Mouse (Mus musculus) MEL (cell line): ENCODE results near the gene Plcg2. TPM values are rescaled to one million over a fixed set of nuclear protein-coding genes. Genes with fewer than 3 reads are reported as not detected.

Source experiments
- DNase-seq: peaks from one replicate; pipeline ENCODE4 v3.0.0; 2011; ENCODE audit warnings: low read depth, low spot score
- H3K27ac ChIP-seq: 2 replicates; pipeline ENCODE4 v1.5.1; 2012; ENCODE audit warnings: low read depth, mild to moderate bottlenecking, control low read depth, low read length, moderate library complexity; ENCODE audit not compliant: control insufficient read depth
- H3K27me3 ChIP-seq, 2 experiments: fragments of 150-350 bp in 1 of 2; sonication (generic) in 1 of 2; 2 replicates each; pipeline ENCODE4 v1.6.1; 2012; ENCODE audit warnings: low read length in 2 of 2, mild to moderate bottlenecking in 2 of 2, improper control_type of control experiment in 1 of 2, moderate library complexity in 1 of 2; ENCODE audit not compliant: insufficient read depth in 2 of 2, control insufficient read depth in 1 of 2
- H3K36me3 ChIP-seq, 2 experiments: 2 replicates each; pipeline ENCODE4 v1.6.1; 2012 to 2014; ENCODE audit warnings: low read length in 2 of 2, improper control_type of control experiment in 1 of 2, inconsistent platforms in 1 of 2, mild to moderate bottlenecking in 1 of 2; ENCODE audit not compliant: insufficient read depth in 2 of 2, control insufficient read depth in 1 of 2
- H3K4me1 ChIP-seq, 2 experiments: fragments of 150-350 bp in 1 of 2; sonication (generic) in 1 of 2; 2 replicates each; pipeline ENCODE4 v1.6.1; 2012; ENCODE audit warnings: low read length in 2 of 2, improper control_type of control experiment in 1 of 2, mild to moderate bottlenecking in 1 of 2; ENCODE audit not compliant: insufficient read depth in 2 of 2, control insufficient read depth in 1 of 2
- H3K4me3 ChIP-seq, 2 experiments: fragments of 150-350 bp in 1 of 2; sonication (generic) in 1 of 2; 2 replicates each; pipeline ENCODE4 v1.5.1; 2012; ENCODE audit warnings: low read depth in 2 of 2, low read length in 2 of 2, mild to moderate bottlenecking in 2 of 2, moderate library complexity in 2 of 2, control low read depth in 1 of 2, improper control_type of control experiment in 1 of 2; ENCODE audit not compliant: control insufficient read depth in 1 of 2, insufficient read depth in 1 of 2
- H3K79me2 ChIP-seq: 2 replicates; pipeline ENCODE4 v1.6.1; 2012; ENCODE audit warnings: mild to moderate bottlenecking, low read length, moderate library complexity; ENCODE audit not compliant: control insufficient read depth, poor library complexity, insufficient read depth
- H3K9ac ChIP-seq: 2 replicates; pipeline ENCODE4 v1.6.1; 2012; ENCODE audit warnings: low read depth, mild to moderate bottlenecking, control low read depth, low read length, moderate library complexity; ENCODE audit not compliant: control insufficient read depth, poor library complexity, severe bottlenecking
- H3K9me3 ChIP-seq: fragments of 150-350 bp; sonication (generic); replicated peaks from 2 replicates; pipeline ENCODE4 v1.6.1; 2012; ENCODE audit warnings: mild to moderate bottlenecking, low read length, improper control_type of control experiment, moderate library complexity; ENCODE audit not compliant: insufficient read depth
- BHLHE40 ChIP-seq: IDR thresholded peaks from 2 replicates; pipeline ENCODE4 v1.6.1; 2012; ENCODE audit warnings: low read depth, mild to moderate bottlenecking, inconsistent platforms, low read length, improper control_type of control experiment, borderline replicate concordance
- CHD1 ChIP-seq: IDR thresholded peaks from 2 replicates; pipeline ENCODE4 v1.6.1; 2012; ENCODE audit warnings: low read depth, mild to moderate bottlenecking, inconsistent platforms, low read length, improper control_type of control experiment
- CTCF ChIP-seq, 3 experiments: IDR thresholded peaks in 2 of 3; conservative IDR thresholded peaks in 1 of 3; 2 replicates each; pipeline ENCODE4 v1.5.1; 2011 to 2012; ENCODE audit warnings: low read length in 3 of 3, low read depth in 2 of 3, mild to moderate bottlenecking in 2 of 3, improper control_type of control experiment in 1 of 3, inconsistent platforms in 1 of 3, mixed read lengths in 1 of 3, moderate library complexity in 1 of 3; ENCODE audit not compliant: control insufficient read depth in 1 of 3, insufficient read depth in 1 of 3, poor library complexity in 1 of 3, severe bottlenecking in 1 of 3
- E2F4 ChIP-seq: IDR thresholded peaks from 2 replicates; pipeline ENCODE4 v1.6.1; 2011; ENCODE audit warnings: low read depth, low read length, improper control_type of control experiment, borderline replicate concordance
- ELF1 ChIP-seq: IDR thresholded peaks from 2 replicates; pipeline ENCODE4 v1.6.1; 2014; ENCODE audit warnings: low read depth, mild to moderate bottlenecking, inconsistent platforms, low read length, improper control_type of control experiment, moderate library complexity
- EP300 ChIP-seq, 2 experiments: IDR thresholded peaks; 2 replicates each; pipeline ENCODE4 v1.6.1; 2011; ENCODE audit warnings: improper control_type of control experiment in 2 of 2, low read length in 2 of 2, low read depth in 1 of 2, mild to moderate bottlenecking in 1 of 2
- ETS1 ChIP-seq: IDR thresholded peaks from 2 replicates; pipeline ENCODE4 v1.6.1; 2012; ENCODE audit warnings: low read depth, mild to moderate bottlenecking, inconsistent platforms, low read length, improper control_type of control experiment, moderate library complexity
- GABPA ChIP-seq: IDR thresholded peaks from 2 replicates; pipeline ENCODE4 v1.6.1; 2012; ENCODE audit warnings: low read depth, mild to moderate bottlenecking, inconsistent platforms, low read length, improper control_type of control experiment, moderate library complexity
- GATA1 ChIP-seq: IDR thresholded peaks from 2 replicates; pipeline ENCODE4 v1.6.1; 2011; ENCODE audit warnings: low read depth, low read length, improper control_type of control experiment
- HCFC1 ChIP-seq: IDR thresholded peaks from 2 replicates; pipeline ENCODE4 v1.6.1; 2012; ENCODE audit warnings: low read depth, mild to moderate bottlenecking, inconsistent platforms, low read length, improper control_type of control experiment, moderate library complexity
- JUND ChIP-seq: IDR thresholded peaks from 2 replicates; pipeline ENCODE4 v1.6.1; 2011; ENCODE audit warnings: low read depth, mild to moderate bottlenecking, improper control_type of control experiment, low read length
- KAT2A ChIP-seq: conservative IDR thresholded peaks from 2 replicates; pipeline ENCODE4 v1.6.1; 2012; ENCODE audit warnings: low read depth, low read length, improper control_type of control experiment, inconsistent platforms
- MAX ChIP-seq: IDR thresholded peaks from 2 replicates; pipeline ENCODE4 v1.6.1; 2011; ENCODE audit warnings: low read length, improper control_type of control experiment
- MAZ ChIP-seq: IDR thresholded peaks from 2 replicates; pipeline ENCODE4 v1.6.1; 2012; ENCODE audit warnings: low read depth, mild to moderate bottlenecking, inconsistent platforms, low read length, improper control_type of control experiment
- MEF2A ChIP-seq: IDR thresholded peaks from 2 replicates; pipeline ENCODE4 v1.6.1; 2014; ENCODE audit warnings: low read depth, mild to moderate bottlenecking, inconsistent platforms, low read length, improper control_type of control experiment; ENCODE audit not compliant: poor library complexity, insufficient replicate concordance, severe bottlenecking; ENCODE audit errors: extremely low read depth
- MYB ChIP-seq: IDR thresholded peaks from 2 replicates; pipeline ENCODE4 v1.6.1; 2011; ENCODE audit warnings: mild to moderate bottlenecking, low read depth, low read length, improper control_type of control experiment
- NRF1 ChIP-seq: IDR thresholded peaks from 2 replicates; pipeline ENCODE4 v1.6.1; 2014; ENCODE audit warnings: low read depth, mild to moderate bottlenecking, inconsistent platforms, low read length, improper control_type of control experiment, moderate library complexity; ENCODE audit not compliant: poor library complexity, insufficient read depth, severe bottlenecking
- POLR2A ChIP-seq, 2 experiments: IDR thresholded peaks; 2 replicates each; pipeline ENCODE4 v1.6.1; 2011 to 2012; ENCODE audit warnings: low read length in 2 of 2, mild to moderate bottlenecking in 2 of 2, control low read depth in 1 of 2, improper control_type of control experiment in 1 of 2, low read depth in 1 of 2, moderate library complexity in 1 of 2; ENCODE audit not compliant: control insufficient read depth in 1 of 2, insufficient read depth in 1 of 2, poor library complexity in 1 of 2
- POLR2AphosphoS2 ChIP-seq: IDR thresholded peaks from 2 replicates; pipeline ENCODE4 v1.6.1; 2011; ENCODE audit warnings: low read length, improper control_type of control experiment
- POLR2AphosphoS5 ChIP-seq: IDR thresholded peaks from 2 replicates; pipeline ENCODE4 v1.6.1; 2012; ENCODE audit warnings: low read depth, borderline replicate concordance, mild to moderate bottlenecking, inconsistent platforms, low read length, moderate library complexity, mixed read lengths
- RAD21 ChIP-seq: IDR thresholded peaks from 2 replicates; pipeline ENCODE4 v1.6.1; 2011; ENCODE audit warnings: mild to moderate bottlenecking, low read depth, low read length, improper control_type of control experiment
- RCOR1 ChIP-seq: IDR thresholded peaks from 2 replicates; pipeline ENCODE4 v1.6.1; 2012; ENCODE audit warnings: low read depth, mild to moderate bottlenecking, inconsistent platforms, low read length, improper control_type of control experiment
- SIN3A ChIP-seq: IDR thresholded peaks from 2 replicates; pipeline ENCODE4 v1.6.1; 2012; ENCODE audit warnings: low read length, improper control_type of control experiment, inconsistent platforms
- SMC3 ChIP-seq: IDR thresholded peaks from 2 replicates; pipeline ENCODE4 v1.6.1; 2011; ENCODE audit warnings: low read depth, low read length, improper control_type of control experiment
- TAL1 ChIP-seq: IDR thresholded peaks from 2 replicates; pipeline ENCODE4 v1.6.1; 2012; ENCODE audit warnings: mild to moderate bottlenecking, inconsistent platforms, low read length, moderate library complexity, mixed read lengths
- TBP ChIP-seq: IDR thresholded peaks from 2 replicates; pipeline ENCODE4 v1.8.0; 2011; ENCODE audit warnings: low read depth, low read length, improper control_type of control experiment
- TCF12 ChIP-seq: IDR thresholded peaks from 2 replicates; pipeline ENCODE4 v1.6.1; 2014; ENCODE audit warnings: low read depth, mild to moderate bottlenecking, inconsistent platforms, low read length, improper control_type of control experiment, moderate library complexity
- UBTF ChIP-seq: IDR thresholded peaks from 2 replicates; pipeline ENCODE4 v1.6.1; 2012; ENCODE audit warnings: low read depth, mild to moderate bottlenecking, inconsistent platforms, low read length, improper control_type of control experiment, moderate library complexity, borderline replicate concordance; ENCODE audit not compliant: insufficient read depth
- USF1 ChIP-seq: IDR thresholded peaks from 2 replicates; pipeline ENCODE4 v1.6.1; 2014; ENCODE audit warnings: low read depth, mild to moderate bottlenecking, inconsistent platforms, low read length, improper control_type of control experiment, moderate library complexity
- USF2 ChIP-seq, 2 experiments: IDR thresholded peaks; 2 replicates each; pipeline ENCODE4 v1.6.1; 2011 to 2012; ENCODE audit warnings: improper control_type of control experiment in 2 of 2, low read length in 2 of 2, borderline replicate concordance in 1 of 2, inconsistent platforms in 1 of 2, low read depth in 1 of 2, mild to moderate bottlenecking in 1 of 2; ENCODE audit not compliant: insufficient read depth in 1 of 2
- ZC3H11A ChIP-seq: IDR thresholded peaks from 2 replicates; pipeline ENCODE4 v1.6.1; 2012; ENCODE audit warnings: low read depth, mild to moderate bottlenecking, inconsistent platforms, low read length, improper control_type of control experiment
- ZKSCAN1 ChIP-seq: IDR thresholded peaks from 2 replicates; pipeline ENCODE4 v1.6.1; 2012; ENCODE audit warnings: low read depth, mild to moderate bottlenecking, inconsistent platforms, low read length, improper control_type of control experiment, moderate library complexity
- ZMIZ1 ChIP-seq: IDR thresholded peaks from 2 replicates; pipeline ENCODE4 v1.6.1; 2012; ENCODE audit warnings: low read depth, mild to moderate bottlenecking, inconsistent platforms, low read length, improper control_type of control experiment, moderate library complexity
- ZNF384 ChIP-seq: IDR thresholded peaks from 2 replicates; pipeline ENCODE4 v1.6.1; 2012; ENCODE audit warnings: low read depth, mild to moderate bottlenecking, inconsistent platforms, low read length, improper control_type of control experiment
- polyA plus RNA-seq, 2 experiments: library from polyadenylated mRNA; stranded (reverse) in 1 of 2; unstranded in 1 of 2; fragments of >175 nt in 1 of 2; fragments of >200 nt in 1 of 2; gene quantifications; 2 replicates each; pipeline versions ENCODE4 v1.2.1 to v1.2.4; 2012; ENCODE audit warnings: low replicate concordance in 2 of 2, low read depth in 1 of 2; ENCODE audit not compliant: insufficient read length in 2 of 2, insufficient read depth in 1 of 2, missing spikeins in 1 of 2
- total RNA-seq: library from RNA; depleted of rRNA; stranded (reverse); fragments of 300-350 nt; gene quantifications from 2 replicates; pipeline ENCODE4 v1.2.3, GENCODE M21; 2012

Plcg2 gene
- total and polyA plus RNA-seq, 3 experiments: 21.0 to 78.7 (median 23.3) TPM

GRCm38 (mm10) chr8:117470342-117470781 is 27.7 kb upstream of the Plcg2 start (continued):
- TF ChIP-seq GATA1 (no peak), EP300 (IDR thresholded peaks at IDR 0.05; ENCODE audit: low read depth in 1 of 2, low read length in 2 of 2) (no peak), RCOR1 (no peak), JUND (no peak)

GRCm38 (mm10) chr8:117471174-117471573 is 26.9 kb upstream of the Plcg2 start:
- no peaks in the 10 kb centered on the region for H3K27me3 ChIP-seq
- DNase-seq: peak; percentile 90
- no peaks in the 10 kb centered on the region for H3K9me3 ChIP-seq
- H3K9ac ChIP-seq: peak overlapping the region; percentile 52
- H3K36me3 ChIP-seq: peaks cover 0 to 2% of the 10 kb centered on the region in 2 experiments; a peak in 1 of 4 replicates
- H3K4me1 ChIP-seq: peaks cover 9 to 22% of the 10 kb centered on the region in 2 experiments
- peak overlapping the region; percentile 46 to 51; a peak in 3 of 4 replicates for H3K4me3 ChIP-seq
- H3K79me2 ChIP-seq: no peaks in the 10 kb centered on the region
- H3K27ac ChIP-seq: peak overlapping the region; percentile 42
- TF ChIP-seq ETS1 (no peak), MEF2A (no peak), NRF1 (0 out of 2 replicates have a peak, but pooled peaks have one; percentile 17), USF2 (IDR thresholded peaks at IDR 0.05; ENCODE audit: borderline replicate concordance in 1 of 2, insufficient read depth in 1 of 2, low read depth in 1 of 2, low read length in 2 of 2) (no peak), TBP (peak; percentile 7; the same call in 1 of the 2 replicates), ZMIZ1 (no peak), POLR2AphosphoS5 (no peak), UBTF (no peak), POLR2AphosphoS2 (no peak), TAL1 (peak; percentile 11; the same call in 1 of the 2 replicates), KAT2A (no peak), USF1 (no peak), TCF12 (peak; percentile 32; the same call in 1 of the 2 replicates), SIN3A (peak; percentile 35), MYB (no peak), ELF1 (peak; percentile 63), ZKSCAN1 (no peak), ZNF384 (no peak), SMC3 (peak; percentile 87), BHLHE40 (0 out of 2 replicates have a peak, but pooled peaks have one; percentile 32), EP300 (IDR thresholded peaks at IDR 0.05; ENCODE audit: low read depth in 1 of 2, low read length in 2 of 2) (no peak), MAZ (peak; percentile 72; the same call in 1 of the 2 replicates), GABPA (no peak), CHD1 (no peak), RAD21 (peak; percentile 91), HCFC1 (peak; percentile 56; the same call in 1 of the 2 replicates), E2F4 (no peak), ZC3H11A (peak; percentile 82), POLR2A (IDR thresholded peaks at IDR 0.05; ENCODE audit: control insufficient read depth in 1 of 2, insufficient read depth in 1 of 2, low read depth in 1 of 2, low read length in 2 of 2, poor library complexity in 1 of 2) (no peak), JUND (0 out of 2 replicates have a peak, but pooled peaks have one; percentile 35), RCOR1 (no peak), MAX (0 out of 2 replicates have a peak, but pooled peaks have one; percentile 30), CTCF (IDR thresholded peaks at IDR 0.05 in 2 of 3, conservative IDR thresholded peaks at IDR 0.05 in 1 of 3; ENCODE audit: control insufficient read depth in 1 of 3, insufficient read depth in 1 of 3, low read depth in 2 of 3, low read length in 3 of 3, poor library complexity in 1 of 3, severe bottlenecking in 1 of 3) (peak; percentile 84 to 94 (median 94))
